Mouse (Mus musculus): ENCODE results near the gene Slc47a2.

Slc47a2 gene

DNA sequence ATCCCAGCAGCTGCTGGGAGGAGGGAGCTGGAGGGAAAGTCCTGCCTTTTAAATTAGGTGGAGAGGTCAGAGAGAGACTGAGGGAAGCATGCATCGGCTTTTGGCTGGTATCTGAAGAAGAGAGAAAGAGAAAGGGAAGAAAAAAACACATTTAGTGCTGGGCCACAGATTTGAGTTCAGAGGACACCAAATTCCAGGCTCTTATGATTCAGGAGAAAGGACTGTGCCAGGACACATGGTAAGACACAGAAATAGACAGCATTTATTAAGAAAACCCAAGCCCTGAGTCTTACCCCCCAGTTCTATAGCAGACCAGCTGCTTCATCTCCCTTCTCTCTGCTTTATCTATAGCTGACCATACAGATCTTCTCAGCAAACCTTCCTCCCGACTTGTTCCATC, 64.7 kb downstream of the Slc47a2 start:
- DNase-seq: no peak

DNA sequence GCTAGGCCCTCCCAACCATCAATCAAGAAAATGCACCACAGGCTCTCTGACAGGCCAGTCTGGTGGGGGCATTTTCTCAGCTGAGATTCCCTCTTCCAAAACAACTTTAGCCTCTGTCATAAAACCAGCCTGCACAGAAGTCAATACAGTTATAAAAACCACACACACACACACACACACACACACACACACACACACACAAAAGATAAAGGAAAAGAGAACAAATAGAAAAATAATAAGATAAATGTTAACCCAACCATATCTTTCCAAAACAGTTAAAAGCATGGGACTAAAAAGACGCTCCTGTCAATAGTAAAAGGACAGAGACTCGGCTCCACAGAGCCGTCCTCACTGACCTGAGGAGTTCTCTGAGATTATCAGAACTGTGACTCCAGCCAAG, 66.2 kb downstream of the Slc47a2 start:
- DNase-seq: no peak

DNA sequence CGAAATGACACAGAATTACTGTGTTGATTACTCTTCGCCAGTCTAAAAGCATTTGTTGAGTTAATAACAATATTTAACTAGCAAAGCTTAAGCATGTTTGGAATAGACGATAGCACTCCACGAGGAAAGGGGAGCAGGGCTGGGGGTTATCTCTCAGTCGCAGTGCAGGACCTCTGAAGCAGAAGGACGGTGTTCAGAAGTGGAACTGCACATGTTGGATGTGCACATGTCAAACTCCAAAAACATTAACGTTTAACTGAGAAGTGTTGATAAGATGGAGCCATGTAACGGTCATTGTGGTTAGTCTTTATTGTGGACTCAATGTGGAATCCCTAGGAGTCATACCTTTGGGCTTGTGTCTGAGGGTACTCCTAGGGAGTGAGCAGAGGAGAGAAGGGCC, 67.6 kb downstream of the Slc47a2 start:
- DNase-seq: no peak

DNA sequence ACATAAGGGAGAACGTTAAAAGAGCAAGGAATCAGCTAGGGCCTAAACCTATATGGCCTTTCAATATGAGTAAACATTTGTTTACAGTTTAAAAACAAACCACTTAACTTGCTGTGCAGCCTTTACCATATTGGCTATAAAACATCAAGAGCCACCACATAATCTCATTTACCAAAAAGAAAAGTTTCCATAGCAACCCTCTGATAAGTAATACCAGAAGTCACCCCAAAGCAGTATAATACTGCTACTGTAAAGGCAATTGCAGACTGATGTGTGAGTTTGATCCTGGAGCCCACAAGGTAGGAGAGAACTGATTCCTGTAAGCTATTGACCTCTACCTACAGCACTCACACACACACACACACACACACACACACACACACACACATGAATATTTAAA, 68.2 kb downstream of the Slc47a2 start:
- no peak for DNase-seq

DNA sequence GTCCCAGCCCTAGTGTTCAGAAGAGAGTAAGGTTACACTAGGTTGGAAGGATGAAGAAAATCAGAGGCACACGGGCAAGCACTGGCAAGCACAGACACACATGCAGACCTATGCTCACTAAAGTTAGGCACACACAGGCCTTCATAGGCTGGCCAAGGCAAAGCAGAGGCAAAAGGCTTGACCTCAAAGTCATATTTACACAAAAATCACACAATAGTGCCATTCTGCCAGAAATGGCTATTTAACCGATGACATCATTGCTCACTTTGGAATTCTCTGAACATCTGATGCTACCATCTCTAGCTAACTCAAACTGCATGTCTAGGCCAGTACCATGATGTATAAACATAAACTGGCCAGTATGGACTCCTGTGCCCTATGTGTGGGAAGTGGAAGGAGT, 68.7 kb downstream of the Slc47a2 start:
- DNase-seq: no peak

DNA sequence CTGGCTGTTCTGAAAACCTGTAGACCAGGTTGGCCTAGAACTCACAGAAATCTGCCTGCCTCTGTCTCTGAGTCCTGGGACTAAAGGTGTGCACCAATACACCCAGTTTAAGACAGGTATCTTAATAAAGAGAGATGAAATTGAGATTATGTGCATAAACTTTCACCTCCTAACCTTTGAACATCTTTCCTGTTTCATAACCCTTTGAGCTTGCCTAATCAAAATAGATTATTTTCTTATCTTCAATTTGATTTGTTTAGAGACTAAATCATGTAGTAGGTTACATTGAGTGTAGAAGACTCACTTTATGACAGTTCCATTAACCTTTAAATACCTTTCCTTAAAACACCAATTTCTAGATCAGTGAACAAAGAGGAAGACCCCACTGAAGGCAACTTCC, 71.0 kb downstream of the Slc47a2 start:
- no peak for DNase-seq

DNA sequence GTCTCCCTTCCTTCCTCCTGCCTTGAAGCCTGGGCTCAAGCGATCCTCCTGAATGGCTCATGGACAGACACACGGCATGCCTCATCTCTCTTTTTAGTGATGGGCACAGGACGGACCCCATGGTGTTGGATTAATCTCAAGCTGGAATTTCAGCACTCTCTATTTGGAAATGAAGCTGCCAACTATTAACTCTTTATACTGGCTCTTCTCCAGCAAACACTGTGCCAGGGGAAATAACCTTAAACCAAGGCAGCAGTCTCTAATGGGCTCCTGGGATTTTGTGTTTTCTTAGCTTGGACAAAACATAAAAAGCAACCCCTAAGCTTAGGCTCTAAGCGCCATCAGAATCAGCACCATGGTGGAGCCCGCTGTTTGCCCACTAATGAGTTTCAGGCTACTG, 72.3 kb downstream of the Slc47a2 start:
- no peak for DNase-seq

DNA sequence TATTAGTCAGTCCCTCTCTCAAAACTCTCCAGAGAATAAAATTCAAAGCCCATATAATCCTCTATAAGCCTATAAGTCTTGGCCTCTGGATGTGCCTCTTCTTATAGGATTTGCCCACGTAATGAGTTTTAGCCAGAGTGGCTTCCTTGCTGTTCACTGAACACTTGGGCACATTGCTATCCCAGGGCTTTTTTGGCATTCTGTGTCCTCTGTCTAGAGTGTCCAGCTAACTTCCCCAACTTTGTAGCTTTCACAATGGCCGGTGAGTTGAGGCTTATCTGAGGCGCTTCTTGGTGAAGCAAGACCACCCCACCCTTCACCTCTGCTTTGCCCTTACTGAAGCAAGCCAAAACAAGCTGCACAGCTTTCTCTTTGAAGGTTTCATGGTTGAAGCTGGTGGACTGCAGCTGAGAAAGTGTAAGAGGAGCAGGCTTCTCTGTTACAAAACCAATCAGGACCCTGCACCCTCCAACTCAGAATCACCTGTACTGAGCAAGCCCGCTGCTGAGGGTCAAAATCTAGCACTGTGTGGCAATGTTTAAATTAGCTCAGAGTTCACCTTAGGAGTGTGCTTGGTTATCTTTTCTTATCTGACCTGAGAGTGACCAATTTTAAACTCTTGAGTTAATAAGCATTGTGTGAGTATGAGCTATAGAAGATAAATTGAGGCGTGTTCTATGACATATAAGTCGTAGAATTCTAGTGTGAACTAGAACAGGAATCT, 73.9 kb downstream of the Slc47a2 start:
- DNase-seq: no peak

DNA sequence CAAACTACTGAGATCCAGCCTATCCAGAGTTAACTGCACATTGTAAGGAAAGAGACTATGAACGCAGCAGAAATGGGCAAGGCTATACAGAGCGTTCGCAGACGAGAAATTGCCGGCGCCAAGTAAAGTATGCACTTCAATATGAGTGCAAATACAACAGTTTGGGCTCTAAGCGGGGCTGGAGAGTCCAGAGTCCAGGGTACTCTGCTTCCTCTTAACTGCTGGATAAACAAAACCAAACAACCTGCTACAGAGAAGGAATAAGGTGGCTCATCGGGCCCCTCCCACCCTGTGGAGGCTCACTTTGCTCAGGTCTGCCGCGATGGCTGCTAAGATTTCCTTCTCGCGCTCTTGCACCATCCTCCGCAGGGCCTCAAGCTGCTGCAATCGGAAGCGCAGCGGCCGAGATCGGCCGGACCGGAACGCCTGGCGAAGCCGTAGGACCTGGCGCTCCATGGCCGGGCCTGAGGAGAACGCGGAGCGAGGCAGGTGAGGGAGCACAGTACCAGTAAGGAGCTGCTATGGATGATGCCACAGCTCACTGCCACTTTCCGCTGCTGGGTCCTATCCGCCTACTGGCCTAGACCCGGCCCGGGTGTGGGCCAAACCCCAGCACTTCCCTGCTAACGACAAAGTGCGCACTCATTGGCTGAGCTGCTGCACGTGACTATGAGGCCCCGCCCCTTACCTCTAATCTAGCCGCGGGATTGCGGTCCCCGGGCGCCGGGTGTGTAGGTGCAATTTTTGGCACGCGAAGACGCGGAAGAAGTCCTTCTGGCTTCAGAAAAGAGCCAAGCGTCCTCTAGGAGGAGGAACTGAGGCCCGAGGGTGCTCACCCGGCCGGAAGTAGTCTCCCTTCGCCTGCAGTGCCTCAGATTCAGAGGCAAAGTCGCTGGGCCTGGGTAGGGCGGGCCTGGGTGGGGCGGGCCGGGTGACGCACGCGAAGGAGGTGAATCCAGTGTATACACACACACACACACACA, 75.8 kb downstream of the Slc47a2 start, which contains the start of gene Aldh3a2:
Aldh3a2 (minus strand) TSS at position 914 of the 983 bp plus-strand sequence.
- DNase-seq: peak; percentile 97

DNA sequence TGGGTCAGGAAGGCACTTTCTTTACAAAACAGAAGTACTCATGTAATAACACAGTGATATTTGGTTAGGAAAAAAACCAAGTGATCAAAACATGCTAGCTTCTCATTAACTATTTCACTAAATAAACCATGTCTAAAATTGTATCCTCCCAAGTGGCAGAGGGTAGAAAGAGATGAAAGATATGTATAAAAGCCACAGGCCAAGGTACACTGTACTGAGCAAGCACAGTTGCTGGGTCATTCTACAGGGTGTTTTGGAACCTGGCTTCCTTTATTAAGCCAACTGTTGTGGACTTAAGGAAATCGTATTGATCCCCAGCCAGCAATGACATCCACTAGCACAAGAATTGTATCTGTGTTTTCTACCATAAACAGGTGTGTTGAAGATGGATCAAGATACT, 78.8 kb downstream of the Slc47a2 start:
- DNase-seq: no peak

DNA sequence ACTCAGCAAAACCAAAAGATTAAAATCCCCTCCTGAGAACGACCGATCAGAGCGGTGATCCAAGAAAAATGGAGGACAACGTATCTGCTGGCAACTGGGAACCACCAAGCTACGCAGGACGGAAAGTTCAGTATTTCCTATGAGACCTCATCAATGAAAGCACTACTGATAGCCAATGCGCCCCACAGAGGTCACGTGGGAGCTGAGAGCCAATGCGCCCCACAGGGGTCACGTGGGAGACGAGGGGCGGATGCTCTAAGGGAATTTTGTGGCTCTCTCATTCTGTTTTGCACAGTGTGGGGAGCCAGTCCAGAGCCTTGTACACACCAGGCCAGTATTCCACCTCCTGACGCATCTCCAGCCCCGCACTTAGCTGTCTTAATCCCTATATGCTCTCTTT, 80.1 kb downstream of the Slc47a2 start:
- DNase-seq: no peak

DNA sequence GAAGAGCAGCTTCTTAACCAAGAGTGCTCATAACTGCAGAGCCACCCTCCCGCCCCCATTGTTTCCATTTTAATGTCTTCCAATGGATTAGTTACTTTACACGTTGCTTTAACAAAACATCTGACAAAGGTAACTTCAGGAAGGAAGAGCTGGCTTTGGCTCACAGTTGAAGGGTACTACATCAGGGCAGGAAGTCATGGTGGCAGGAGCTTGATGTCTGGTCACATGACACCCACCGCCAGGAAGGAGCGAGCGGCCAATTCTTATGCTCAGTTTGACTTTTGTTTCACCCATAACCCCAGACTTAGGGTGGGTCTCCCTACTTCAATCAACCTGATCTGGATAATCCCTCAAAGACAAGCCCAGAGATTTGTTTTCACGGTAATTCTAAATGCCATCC, 83.6 kb downstream of the Slc47a2 start:
- DNase-seq: no peak

DNA sequence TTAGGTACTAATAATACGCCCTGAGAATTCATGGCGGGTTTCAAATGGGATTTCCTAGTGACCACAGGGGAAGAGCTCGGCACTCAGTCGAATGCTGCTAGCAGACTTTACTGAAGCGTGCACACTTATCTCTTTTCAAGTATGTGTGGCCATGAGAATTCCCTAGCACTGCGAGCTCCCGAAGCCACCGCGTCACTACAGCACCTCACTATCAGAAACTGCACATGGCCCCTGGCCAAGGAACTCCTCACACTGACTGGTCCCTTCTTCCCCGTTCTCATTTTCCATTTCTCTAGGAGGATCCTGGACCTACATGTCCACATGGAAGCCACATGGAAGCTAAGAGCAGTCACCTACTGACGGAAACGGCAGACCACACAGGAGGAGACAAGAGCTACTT, 89.9 kb downstream of the Slc47a2 start:
- no peak for DNase-seq

DNA sequence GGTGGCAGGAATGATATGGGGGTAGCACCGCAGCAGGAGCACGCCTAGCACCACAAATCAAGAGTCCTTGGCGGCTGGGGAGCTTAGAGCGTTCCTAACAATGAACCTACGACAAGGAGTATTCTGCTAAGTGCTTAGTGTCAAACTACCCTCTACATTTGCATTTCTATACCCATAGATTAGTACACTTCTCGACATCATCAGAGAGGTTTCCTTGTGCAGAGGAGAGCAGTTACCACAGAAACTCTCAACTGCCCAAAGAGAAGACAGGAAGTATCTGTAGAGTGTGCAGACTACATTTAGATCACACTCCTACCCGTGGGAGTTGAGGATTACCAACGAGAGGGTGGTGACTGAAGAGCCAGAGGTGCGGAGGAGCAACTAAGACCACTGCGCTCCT, 90.9 kb downstream of the Slc47a2 start:
- DNase-seq: no peak

All from thymus, postnatal 14 days (tissue).